Mouse (Mus musculus): ENCODE data around the gene Anapc16.

GRCm38 (mm10) chr10:59988036-59988435 lies 14.9 kb downstream of the Anapc16 start:
- TF ChIP-seq CTCF (IDR thresholded peaks at IDR 0.05; ENCODE audit: low read depth, low read length) = no peak
- TF ChIP-seq POLR2A (IDR thresholded peaks at IDR 0.05; ENCODE audit: borderline replicate concordance, low read depth, low read length) = no peak

Data from bone marrow macrophage, adult 2 months (primary cell).